ENCODE assay signal across 8 mouse cellular contexts in the genomic region with DNA sequence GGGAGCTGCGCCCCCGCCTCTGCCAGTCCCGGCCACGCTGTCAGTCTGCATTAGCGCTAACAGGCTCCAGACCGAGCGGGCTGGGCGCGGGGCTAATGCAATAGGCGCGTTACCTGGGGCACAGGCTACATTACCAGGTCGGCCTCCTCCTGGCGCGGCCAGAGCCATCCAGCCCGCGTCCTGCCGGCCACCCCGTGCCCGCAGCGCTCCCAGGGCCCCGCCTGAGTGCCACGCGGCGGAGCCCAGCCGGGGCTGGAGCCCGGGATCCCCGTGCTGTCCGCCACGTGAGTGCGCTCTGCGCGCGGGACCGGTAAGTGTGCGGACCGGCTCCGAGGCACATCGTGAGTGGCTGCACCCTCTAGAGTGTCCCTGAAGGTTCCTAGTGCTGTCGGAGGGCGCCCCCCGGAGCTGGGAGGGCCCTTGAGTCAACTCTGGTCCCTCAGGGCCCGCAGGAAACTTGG. TPM values are rescaled to one million over a fixed set of nuclear protein-coding genes. Genes with fewer than 3 reads are reported as not detected.
DNase-seq lines count a peak whose midpoint lies in the region; ATAC-seq lines count a peak whose summit lies in the region.
"Had no signal": no experiment of that assay in that cellular context is flagged by ENCODE, and none has a peak within 500 bp of the region (broad histone marks: within the 10 kb centered on the region; RNA-seq: fewer than 3 reads in every experiment).

No protein-coding gene starts in this region.

- peak overlapping the region; percentile 78 for H3K4me2 ChIP-seq in lung, embryonic 16.5 days (ENCODE audit: low read depth, low read length)
- H3K4me2 ChIP-seq in embryonic facial prominence, embryonic 13.5 days: peak overlapping the region; percentile 97
- peak overlapping the region; percentile 91 for H3K4me2 ChIP-seq in hindbrain, embryonic 15.5 days
- H3K4me2 ChIP-seq in neural tube, embryonic 13.5 days: peak overlapping the region; percentile 71

- no peak overlapping the region for H3K27ac ChIP-seq in lung, embryonic 16.5 days (ENCODE audit: low read length)
- no peak overlapping the region for H3K27ac ChIP-seq in embryonic facial prominence, embryonic 13.5 days
- H3K27ac ChIP-seq in hindbrain, embryonic 15.5 days (replicated peaks): no peak overlapping the region
- no peak overlapping the region for H3K27ac ChIP-seq in neural tube, embryonic 13.5 days (replicated peaks)

- H3K27me3 ChIP-seq in lung, embryonic 16.5 days (ENCODE audit: control insufficient read depth, insufficient read depth, low read depth, low read length): peaks cover 47% of the 10 kb centered on the region
- H3K27me3 ChIP-seq in embryonic facial prominence, embryonic 13.5 days: peaks cover 74% of the 10 kb centered on the region
- H3K27me3 ChIP-seq in hindbrain, embryonic 15.5 days: peaks cover 49% of the 10 kb centered on the region
- peaks cover 63% of the 10 kb centered on the region for H3K27me3 ChIP-seq in neural tube, embryonic 13.5 days

- H3K9ac ChIP-seq in lung, embryonic 16.5 days (ENCODE audit: low read length): peak overlapping the region; percentile 47
- peak overlapping the region; percentile 69 for H3K9ac ChIP-seq in embryonic facial prominence, embryonic 13.5 days
- peak overlapping the region; percentile 29 for H3K9ac ChIP-seq in hindbrain, embryonic 15.5 days
- peak overlapping the region; percentile 58 for H3K9ac ChIP-seq in neural tube, embryonic 13.5 days

- no peaks in the 10 kb centered on the region for H3K9me3 ChIP-seq in lung, embryonic 16.5 days (ENCODE audit: control insufficient read depth, low read length)
- H3K9me3 ChIP-seq in embryonic facial prominence, embryonic 13.5 days: no peaks in the 10 kb centered on the region
- H3K9me3 ChIP-seq in hindbrain, embryonic 15.5 days: no peaks in the 10 kb centered on the region
- H3K9me3 ChIP-seq in neural tube, embryonic 13.5 days: no peaks in the 10 kb centered on the region

- no peaks in the 10 kb centered on the region for H3K36me3 ChIP-seq in lung, embryonic 16.5 days (ENCODE audit: control insufficient read depth, insufficient read depth, low read length)
- no peaks in the 10 kb centered on the region for H3K36me3 ChIP-seq in embryonic facial prominence, embryonic 13.5 days
- no peaks in the 10 kb centered on the region for H3K36me3 ChIP-seq in hindbrain, embryonic 15.5 days
- H3K36me3 ChIP-seq in neural tube, embryonic 13.5 days: no peaks in the 10 kb centered on the region

- no peak for DNase-seq in lung, postnatal 10 days
- no peak for DNase-seq in layer of hippocampus, postnatal 10 days (ENCODE audit: low spot score in 2 of 2)
- DNase-seq in gastrocnemius, postnatal 14 days: no peak

- H3K4me1 ChIP-seq in lung, embryonic 16.5 days (replicated peaks; ENCODE audit: control insufficient read depth, insufficient read depth, low read length): peaks cover 10% of the 10 kb centered on the region
- peaks cover 16% of the 10 kb centered on the region for H3K4me1 ChIP-seq in embryonic facial prominence, embryonic 13.5 days
- H3K4me1 ChIP-seq in hindbrain, embryonic 15.5 days (replicated peaks): peaks cover 15% of the 10 kb centered on the region
- H3K4me1 ChIP-seq in neural tube, embryonic 13.5 days (replicated peaks): peaks cover 14% of the 10 kb centered on the region
- H3K4me1 ChIP-seq: megakaryocyte, embryonic 14.5 days had no signal

- intact Hi-C loops in gastrocnemius, postnatal 14 days (cut with DNase I; ENCODE audit: low total_unique reads): no loop called here

- under 1% methylated on average over 39 of the region's 42 CpGs for WGBS in lung, embryonic 16.5 days
- under 1% methylated on average over 42 of the region's 42 CpGs for WGBS in embryonic facial prominence, embryonic 13.5 days
- WGBS in hindbrain, embryonic 15.5 days: under 1% methylated on average over 42 of the region's 42 CpGs
- WGBS in neural tube, embryonic 13.5 days: under 1% methylated on average over 42 of the region's 42 CpGs

- peak overlapping the region; percentile 48 for H3K4me3 ChIP-seq in lung, embryonic 16.5 days (ENCODE audit: low read length)
- peak overlapping the region; percentile 50 for H3K4me3 ChIP-seq in embryonic facial prominence, embryonic 13.5 days
- peak overlapping the region; percentile 38 for H3K4me3 ChIP-seq in hindbrain, embryonic 15.5 days
- peak overlapping the region; percentile 39 for H3K4me3 ChIP-seq in neural tube, embryonic 13.5 days
- H3K4me3 ChIP-seq: megakaryocyte, embryonic 14.5 days had no signal

- ATAC-seq in lung, embryonic 16.5 days (ENCODE audit: low read depth): peak; percentile 66
- no peak for ATAC-seq in embryonic facial prominence, embryonic 13.5 days (ENCODE audit: insufficient number of reproducible peaks, insufficient read depth, low FRiP score, low TSS enrichment, low read depth)
- ATAC-seq in hindbrain, embryonic 15.5 days (ENCODE audit: low FRiP score, low read depth): no peak
- ATAC-seq in neural tube, embryonic 13.5 days (ENCODE audit: low read depth): no peak

RNA-seq across cellular contexts. Expression of a gene that starts 0.6 kb away (rescaled TPM):
- polyA plus RNA-seq in lung, embryonic 16.5 days (2015; fragmentation: Nextera tagmentation; extraction: Ambion mirVana): 0.58 and 0.70 TPM in 2 replicates
- polyA plus RNA-seq in embryonic facial prominence, embryonic 13.5 days (2015; fragmentation: Nextera tagmentation; extraction: Ambion mirVana): 0.74 and 0.87 TPM in 2 replicates
- 4.5 and 6.8 TPM in 2 replicates for polyA plus RNA-seq in hindbrain, embryonic 15.5 days (2015; fragmentation: Nextera tagmentation; extraction: Ambion mirVana)
- polyA plus RNA-seq in neural tube, embryonic 13.5 days (2015; fragmentation: Nextera tagmentation; extraction: Ambion mirVana): 0.13 TPM in 1 of 2 replicates, not detected in the other
- total RNA-seq in layer of hippocampus, postnatal 10 days (2021): under 1 TPM; 0.22 to 0.34 TPM
- under 1 TPM; 0.11 to 0.49 TPM for total RNA-seq in gastrocnemius, postnatal 14 days (2021)

RNA-seq across cellular contexts. Expression of a gene that starts 59.3 kb away (rescaled TPM):
- polyA plus RNA-seq in lung, embryonic 16.5 days (2015; fragmentation: Nextera tagmentation; extraction: Ambion mirVana): 0.55 and 0.57 TPM in 2 replicates
- polyA plus RNA-seq in embryonic facial prominence, embryonic 13.5 days (2015; fragmentation: Nextera tagmentation; extraction: Ambion mirVana): 6.2 and 9.4 TPM in 2 replicates
- polyA plus RNA-seq in hindbrain, embryonic 15.5 days (2015; fragmentation: Nextera tagmentation; extraction: Ambion mirVana): 0.30 and 0.43 TPM in 2 replicates
- 0.27 and 0.91 TPM in 2 replicates for polyA plus RNA-seq in neural tube, embryonic 13.5 days (2015; fragmentation: Nextera tagmentation; extraction: Ambion mirVana)
- 1 to 10 TPM; 1.0 to 1.8 TPM for total RNA-seq in layer of hippocampus, postnatal 10 days (2021)
- total RNA-seq in gastrocnemius, postnatal 14 days (2021): not detected
